Mouse (Mus musculus): ENCODE results near the gene Tapt1.

- TF ChIP-seq GATA1 (IDR thresholded peaks at IDR 0.05; ENCODE audit: low read length) (no peak), TAL1 (IDR thresholded peaks at IDR 0.05; ENCODE audit: low read length) (no peak)
Observed at GRCm38 (mm10) chr5:44257401-44257800, 31.0 kb upstream of the Tapt1 start.

All from erythroblast, embryonic 14.5 days (primary cell).